8 mouse cellular contexts compared by ENCODE assay signal in the genomic region with DNA sequence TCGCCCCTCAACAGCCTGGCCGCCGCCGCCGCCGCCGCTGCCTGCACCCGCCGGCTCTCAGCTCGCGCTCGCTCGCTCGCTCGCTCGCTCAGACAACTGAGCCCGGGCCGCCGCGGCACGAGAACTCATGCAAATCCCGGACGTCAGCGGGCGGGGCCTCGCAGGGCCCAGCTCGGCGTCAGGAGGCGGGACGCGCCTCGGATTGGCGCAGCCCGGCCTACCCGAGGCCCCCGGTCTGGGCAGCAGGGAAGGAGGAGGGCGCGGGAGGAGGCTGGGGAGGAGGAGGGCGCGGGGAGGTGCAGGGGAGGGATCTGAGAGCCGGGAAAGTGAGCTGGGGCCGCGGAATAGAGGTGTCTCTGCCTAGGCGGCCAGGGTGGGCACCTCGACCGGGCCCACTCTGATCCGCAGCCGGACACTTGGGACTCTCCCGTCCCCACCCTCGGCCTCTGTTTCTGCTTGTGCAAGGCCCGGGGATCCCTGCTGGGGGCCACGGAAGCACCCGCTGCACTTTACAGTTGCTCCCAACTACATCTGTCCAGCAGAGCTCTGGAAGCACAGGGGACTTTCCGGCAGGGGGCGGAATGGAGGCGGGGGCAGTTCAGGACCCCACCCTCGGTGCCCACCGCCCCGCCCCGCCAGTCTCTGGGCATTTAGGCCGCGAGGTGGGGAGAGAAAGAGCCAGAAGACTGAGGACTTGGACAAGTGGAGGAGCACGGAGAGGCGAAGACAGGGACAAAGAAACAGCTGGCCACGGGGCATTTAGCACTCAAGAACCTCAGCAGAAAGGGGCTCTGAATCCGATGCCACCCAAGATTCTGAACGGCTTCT. TPM values are rescaled to one million over a fixed set of nuclear protein-coding genes. Genes with fewer than 3 reads are reported as not detected.
DNase-seq lines count a peak whose midpoint lies in the region; ATAC-seq lines count a peak whose summit lies in the region.

Cbx4 (minus strand) TSS at position 78 of the 828 bp plus-strand sequence.

- peak; percentile 71 for ATAC-seq in activated CD4-positive, CD25-positive, alpha-beta regulatory T cell, adult 4 months

- peak; percentile 74 to 88 for DNase-seq in cerebellum, postnatal 4 days (ENCODE audit: low spot score in 2 of 2)
- peak; percentile 90 for DNase-seq in gastrocnemius, postnatal 10 days
- DNase-seq in induced T-regulatory cell, adult 2 months (ENCODE audit: low read depth) = peak; percentile 95
- DNase-seq in left cerebral cortex, adult 9 months (ENCODE audit: low spot score in 2 of 2) = peak; percentile 65 to 81
- DNase-seq in right cerebral cortex, postnatal 25 days = peak; percentile 92
- DNase-seq in urinary bladder, postnatal 36 days (ENCODE audit: low spot score in 2 of 2) = peak; percentile 83 to 91

- peaks cover 84% of the 10 kb centered on the region for H3K4me1 ChIP-seq in megakaryocyte, embryonic 14.5 days

- H3K9me3 ChIP-seq in megakaryocyte, embryonic 14.5 days = no peaks in the 10 kb centered on the region

- H3K27me3 ChIP-seq in megakaryocyte, embryonic 14.5 days (replicated peaks) = peaks cover 46% of the 10 kb centered on the region

- peaks cover 27% of the 10 kb centered on the region for H3K36me3 ChIP-seq in megakaryocyte, embryonic 14.5 days (replicated peaks; ENCODE audit: low read length)

- H3K4me3 ChIP-seq in megakaryocyte, embryonic 14.5 days (replicated peaks) = peak within 1 kb of the TSS; percentile 95

RNA-seq across cellular contexts. Expression of gene Cbx4, which starts in this region (rescaled TPM):
- 1 to 10 TPM; 2.0 to 2.4 TPM for polyA plus RNA-seq in activated CD4-positive, CD25-positive, alpha-beta regulatory T cell, adult 4 months (2017; shearing (Covaris generic))
- 1 to 10 TPM; 6.2 to 9.1 TPM for total RNA-seq in gastrocnemius, postnatal 10 days (2021)
- polyA plus RNA-seq in megakaryocyte, embryonic 14.5 days (2012; ENCODE audit: insufficient read depth, low replicate concordance) = 49.2 and 111 TPM in 2 replicates

Comparison
In these comparisons a context has a peak if more than half of its experiments do, and no peak if none do; other contexts are left out.
1. Peak in every context shown above with its lines: DNase-seq, ATAC-seq and H3K4me3 ChIP-seq.
2. RNA of gene Cbx4 (polyA plus RNA-seq): 49.2 to 111 TPM in megakaryocyte, embryonic 14.5 days; 2.0 to 2.4 TPM in activated CD4-positive, CD25-positive, alpha-beta regulatory T cell, adult 4 months; every median in the first group is over 10 times any median in the second.